Mouse (Mus musculus) olfactory bulb, adult 2 months (tissue): Measurements from ENCODE around the gene Banp.

Source experiments
- CTCF ChIP-seq: fragments of 200-500 bp; IDR thresholded peaks from 2 replicates; pipeline ENCODE4 v1.5.1; 2012; ENCODE audit warnings: low read depth, mild to moderate bottlenecking, low read length, moderate library complexity; ENCODE audit not compliant: insufficient read depth
- POLR2A ChIP-seq: fragments of 200-500 bp; IDR thresholded peaks from 2 replicates; pipeline ENCODE4 v1.6.1; 2012; ENCODE audit warnings: mild to moderate bottlenecking, low read depth, low read length, moderate library complexity; ENCODE audit not compliant: insufficient read depth

GRCm38 (mm10) chr8:122005422-122006204 lies 56.1 kb downstream of the Banp start:
- TF ChIP-seq POLR2A (no peak), CTCF (no peak)
